Comparison of ENCODE assay signal across 13 mouse cellular contexts in the genomic region with DNA sequence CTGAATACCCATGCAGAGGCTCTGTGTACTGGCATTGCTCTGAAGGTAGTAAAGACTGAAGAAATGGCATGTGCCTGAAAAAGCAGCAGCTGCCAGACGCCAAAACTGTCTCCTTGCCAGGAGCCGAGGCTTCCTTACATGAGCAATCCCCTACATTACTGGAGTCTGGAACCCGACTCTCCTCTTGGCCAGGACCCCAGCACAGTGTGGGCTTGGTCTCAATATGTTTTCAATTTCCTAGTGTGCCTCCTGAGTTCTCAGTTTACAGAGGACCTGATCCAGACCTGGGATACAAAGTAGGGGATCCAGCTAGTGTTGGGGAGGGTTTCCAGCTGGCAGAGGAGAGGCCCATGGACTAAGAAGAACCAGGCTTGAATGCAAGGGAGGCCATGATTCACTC.
DNase-seq lines count a peak whose midpoint lies in the region; ATAC-seq and TF ChIP-seq lines count a peak whose summit lies in the region.
"Had no signal": no experiment of that assay in that cellular context is flagged by ENCODE, and none has a peak within 500 bp of the region (broad histone marks: within the 10 kb centered on the region; RNA-seq: fewer than 3 reads in every experiment).

No protein-coding gene starts in this region.

- H3K9ac ChIP-seq in limb, embryonic 14.5 days (ENCODE audit: low read depth, low read length, severe bottlenecking): no peak overlapping the region
- no peak overlapping the region for H3K9ac ChIP-seq in intestine, embryonic 16.5 days (ENCODE audit: low read depth, low read length)
- no peak overlapping the region for H3K9ac ChIP-seq in heart, embryonic 12.5 days
- H3K9ac ChIP-seq: liver, embryonic 14.5 days had no signal

- no peak overlapping the region for H3K4me3 ChIP-seq in limb, embryonic 14.5 days (replicated peaks; ENCODE audit: low read length)
- no peak overlapping the region for H3K4me3 ChIP-seq in intestine, embryonic 16.5 days (ENCODE audit: low read length)
- no peak overlapping the region for H3K4me3 ChIP-seq in heart, embryonic 12.5 days
- H3K4me3 ChIP-seq: erythroblast, embryonic 14.5 days had no signal

- no peak for DNase-seq in frontal cortex, postnatal 10 days (ENCODE audit: low spot score in 2 of 2)
- DNase-seq in brain, embryonic 14.5 days (ENCODE audit: low read depth): peak; percentile 60
- DNase-seq in forelimb bud, embryonic 11.5 days (ENCODE audit: low read depth, low spot score): peak; percentile 13
- DNase-seq in limb, embryonic 14.5 days (ENCODE audit: low spot score): peak; percentile 79
- DNase-seq in kidney, postnatal 14 days: no peak
- DNase-seq: adrenal gland, postnatal 10 days; thymus, postnatal 14 days had no signal

- ATAC-seq in frontal cortex, adult (ENCODE audit: low TSS enrichment): peak; percentile 52
- peak; percentile 87 for ATAC-seq in limb, embryonic 14.5 days (ENCODE audit: low FRiP score, low read depth)
- ATAC-seq in intestine, embryonic 16.5 days: no peak
- ATAC-seq in heart, embryonic 12.5 days (ENCODE audit: insufficient number of reproducible peaks, low FRiP score): no peak

- 29% methylated on average over 3 of the region's 3 CpGs for WGBS in limb, embryonic 14.5 days
- WGBS in intestine, embryonic 16.5 days: 72% methylated on average over 3 of the region's 3 CpGs
- WGBS in heart, embryonic 12.5 days: 54% methylated on average over 3 of the region's 3 CpGs

- no peak for TF ChIP-seq CTCF in brain, embryonic 14.5 days (IDR thresholded peaks at IDR 0.05; ENCODE audit: borderline replicate concordance, extremely low read depth, insufficient read depth, insufficient read length)

- 0 out of 2 replicates have a peak, but pooled peaks cover 4% of the 10 kb centered on the region for H3K9me3 ChIP-seq in limb, embryonic 14.5 days (ENCODE audit: control insufficient read depth, low read length)
- H3K9me3 ChIP-seq in intestine, embryonic 16.5 days (ENCODE audit: control insufficient read depth, low read length): no peaks in the 10 kb centered on the region
- H3K9me3 ChIP-seq in heart, embryonic 12.5 days (replicated peaks): no peaks in the 10 kb centered on the region

- no peak overlapping the region for H3K27ac ChIP-seq in limb, embryonic 14.5 days (replicated peaks; ENCODE audit: low read depth, low read length)
- no peak overlapping the region for H3K27ac ChIP-seq in intestine, embryonic 16.5 days (ENCODE audit: low read length)
- H3K27ac ChIP-seq in heart, embryonic 12.5 days (ENCODE audit: poor library complexity, severe bottlenecking): no peak overlapping the region
- H3K27ac ChIP-seq: liver, embryonic 14.5 days had no signal

- H3K4me1 ChIP-seq in limb, embryonic 14.5 days (ENCODE audit: control insufficient read depth, insufficient read depth, low read length): peaks cover 3% of the 10 kb centered on the region; the same call in 1 of the 2 replicates
- H3K4me1 ChIP-seq in intestine, embryonic 16.5 days (ENCODE audit: control insufficient read depth, insufficient read depth, low read length): no peaks in the 10 kb centered on the region
- no peaks in the 10 kb centered on the region for H3K4me1 ChIP-seq in heart, embryonic 12.5 days (replicated peaks)

- H3K36me3 ChIP-seq in limb, embryonic 14.5 days (ENCODE audit: control insufficient read depth, insufficient read depth, low read length): no peaks in the 10 kb centered on the region
- no peaks in the 10 kb centered on the region for H3K36me3 ChIP-seq in intestine, embryonic 16.5 days (ENCODE audit: control insufficient read depth, insufficient read depth, low read length)
- H3K36me3 ChIP-seq in heart, embryonic 12.5 days: no peaks in the 10 kb centered on the region

- no peak for TF ChIP-seq POLR2A in brain, embryonic 14.5 days (IDR thresholded peaks at IDR 0.05; ENCODE audit: borderline replicate concordance, extremely low read depth, insufficient read depth, insufficient read length, poor library complexity, severe bottlenecking)
- TF ChIP-seq POLR2A in limb, embryonic 14.5 days (IDR thresholded peaks at IDR 0.05; ENCODE audit: borderline replicate concordance, extremely low read depth, insufficient read depth, insufficient read length): no peak

- H3K4me2 ChIP-seq in limb, embryonic 14.5 days (replicated peaks; ENCODE audit: low read depth, low read length, severe bottlenecking): no peak overlapping the region
- H3K4me2 ChIP-seq in intestine, embryonic 16.5 days (ENCODE audit: low read depth, low read length): no peak overlapping the region
- no peak overlapping the region for H3K4me2 ChIP-seq in heart, embryonic 12.5 days
- H3K4me2 ChIP-seq: heart, embryonic 11.5 days had no signal

- H3K27me3 ChIP-seq in limb, embryonic 14.5 days (ENCODE audit: control insufficient read depth, insufficient read depth, low read length): no peaks in the 10 kb centered on the region
- no peaks in the 10 kb centered on the region for H3K27me3 ChIP-seq in intestine, embryonic 16.5 days (replicated peaks; ENCODE audit: control insufficient read depth, insufficient read depth, low read length)
- no peaks in the 10 kb centered on the region for H3K27me3 ChIP-seq in heart, embryonic 12.5 days (replicated peaks)

Comparison
In these comparisons a context has a peak if more than half of its experiments do, and no peak if none do; other contexts are left out.
1. ATAC-seq: peak in frontal cortex, adult (single experiment) and limb, embryonic 14.5 days (single experiment); none in intestine, embryonic 16.5 days (single experiment) and heart, embryonic 12.5 days (single experiment).
2. DNase-seq: peak in brain, embryonic 14.5 days (single experiment), forelimb bud, embryonic 11.5 days (single experiment) and limb, embryonic 14.5 days (single experiment); none in frontal cortex, postnatal 10 days (0 of 2) and kidney, postnatal 14 days (single experiment).